Mouse (Mus musculus): ENCODE measurements around the gene Pde6h. TPM values are rescaled to one million over a fixed set of nuclear protein-coding genes. Genes with fewer than 3 reads are reported as not detected.

Pde6h gene
- total RNA-seq, 4 experiments from 2014 or later = not detected

DNA sequence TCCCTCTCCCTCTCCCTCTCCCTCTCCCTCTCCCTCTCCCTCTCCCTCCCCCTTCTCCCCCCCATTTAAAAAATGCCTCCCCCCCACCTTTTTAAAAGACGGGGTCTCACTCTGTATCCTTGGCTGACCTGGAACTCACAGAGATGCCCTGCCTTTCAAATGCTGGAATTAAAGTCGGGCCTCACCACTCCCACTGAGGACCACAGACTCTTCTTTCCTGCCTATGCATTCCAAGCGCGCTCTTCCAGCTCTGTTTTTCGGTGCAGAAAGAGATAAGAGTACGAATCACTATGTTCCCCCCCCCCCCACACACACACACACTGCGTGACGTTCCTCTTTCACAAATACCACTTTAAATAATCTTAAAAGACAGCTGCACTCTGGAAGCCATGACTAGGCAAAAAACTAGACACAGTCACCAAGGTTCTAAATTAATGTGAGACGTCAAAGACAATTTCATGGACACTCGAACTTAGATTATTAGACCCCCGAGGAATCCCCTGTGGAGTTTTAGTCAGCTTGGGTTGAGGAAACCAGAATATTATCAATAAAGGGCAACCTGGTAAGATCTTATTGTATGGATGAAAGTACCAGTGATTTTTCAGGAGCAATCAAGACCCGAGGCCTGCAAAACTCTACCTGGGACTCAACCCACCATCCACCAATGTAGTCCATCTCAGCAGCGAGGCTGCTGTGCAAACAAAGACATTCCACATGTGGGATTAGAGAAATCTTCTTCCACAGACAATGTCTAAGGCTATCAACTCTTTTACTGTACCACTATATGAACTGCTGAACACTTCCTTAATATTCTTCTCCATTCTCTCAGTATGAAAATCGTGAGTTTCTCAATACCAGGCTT lies 15.9 kb downstream of the Pde6h start:
- no peak for DNase-seq (ENCODE audit: low spot score in 2 of 2)

DNA sequence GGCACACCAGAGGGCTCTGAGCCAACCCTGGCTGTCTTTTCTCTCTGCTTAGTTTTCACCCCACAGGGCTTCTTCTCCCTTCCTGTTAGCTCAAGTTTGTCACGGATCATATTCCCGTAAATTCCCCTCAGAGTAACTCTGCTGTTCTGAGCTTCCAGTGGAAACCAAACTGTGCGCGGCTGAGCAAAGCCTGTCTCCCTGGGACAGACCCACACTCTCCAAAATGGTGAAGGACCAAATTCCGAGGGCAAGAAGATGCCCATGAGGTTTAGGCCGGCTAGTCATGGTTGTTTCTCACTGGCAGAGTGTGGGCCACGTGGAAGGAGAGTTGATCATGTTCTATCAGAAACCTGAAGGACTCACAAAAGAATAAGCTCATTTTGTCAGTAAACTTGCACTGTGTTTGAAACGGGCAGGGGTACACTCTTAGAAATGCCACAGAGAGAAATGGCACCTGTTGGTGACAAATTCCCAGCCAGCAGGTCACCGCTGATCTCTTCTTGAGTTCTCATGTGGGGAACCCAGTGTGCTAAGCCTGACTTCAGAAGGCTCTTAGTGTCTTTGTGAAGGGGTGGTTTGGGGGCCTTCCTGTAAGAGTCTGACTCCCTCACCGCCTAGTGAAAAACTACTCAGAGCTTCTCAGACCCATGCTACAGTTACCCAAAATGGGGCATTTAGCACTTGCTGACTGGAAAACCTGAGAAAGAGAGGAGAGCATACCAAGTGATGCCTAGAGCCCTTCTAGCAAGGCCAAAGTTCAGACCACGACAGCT lies 16.7 kb downstream of the Pde6h start:
- DNase-seq (ENCODE audit: low spot score in 2 of 2) = no peak

DNA sequence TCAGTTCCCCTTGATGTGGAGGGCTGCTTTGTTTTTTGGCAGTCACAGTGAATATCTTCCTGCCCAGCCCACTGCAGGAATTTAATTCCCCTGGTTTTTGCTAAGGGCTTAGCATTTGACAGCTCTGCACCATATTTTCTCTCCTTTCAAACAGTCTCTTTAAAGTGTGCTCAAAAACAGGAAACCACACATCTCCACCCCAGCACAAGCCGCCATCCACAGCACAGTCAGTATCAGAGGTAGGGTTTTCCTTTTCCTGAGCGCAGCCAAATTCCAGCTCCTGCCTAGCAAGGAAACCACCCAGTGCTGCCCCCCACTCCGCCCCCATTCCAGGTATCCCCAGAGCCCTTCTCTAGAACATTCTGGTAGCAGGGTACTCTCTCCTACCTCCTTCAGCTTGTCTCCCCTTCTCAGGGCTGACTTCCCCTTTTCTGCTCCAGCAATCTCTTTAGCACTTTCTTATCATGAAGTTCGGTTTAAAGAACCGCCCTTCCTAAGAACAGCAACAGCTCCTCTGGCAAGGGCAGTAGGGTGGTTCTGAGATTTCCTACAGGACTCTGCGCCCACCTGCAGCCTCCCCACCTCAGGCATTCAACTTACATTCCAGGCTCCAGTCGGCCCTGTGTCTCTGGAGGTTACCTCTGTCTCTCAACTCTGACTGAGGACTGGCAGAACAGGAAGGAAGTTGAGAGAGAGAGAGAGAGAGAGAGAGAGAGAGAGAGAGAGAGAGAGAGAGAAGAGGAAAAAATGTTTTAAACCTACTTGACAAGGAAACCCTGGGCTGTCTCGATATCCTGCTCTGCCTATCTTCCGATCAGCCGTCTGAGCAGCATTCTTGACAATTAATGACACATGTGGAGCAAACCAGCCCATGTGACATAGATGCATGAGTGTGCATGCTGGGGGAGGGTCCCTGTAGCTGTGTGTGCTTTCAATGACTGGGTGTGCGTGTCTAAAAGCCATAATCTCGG lies 17.7 kb downstream of the Pde6h start, which contains the start of gene Arhgdib:
Gene Arhgdib (minus strand): TSS at position 849 of the 971 bp plus-strand sequence.
- DNase-seq (ENCODE audit: low spot score in 2 of 2) = no peak

DNA sequence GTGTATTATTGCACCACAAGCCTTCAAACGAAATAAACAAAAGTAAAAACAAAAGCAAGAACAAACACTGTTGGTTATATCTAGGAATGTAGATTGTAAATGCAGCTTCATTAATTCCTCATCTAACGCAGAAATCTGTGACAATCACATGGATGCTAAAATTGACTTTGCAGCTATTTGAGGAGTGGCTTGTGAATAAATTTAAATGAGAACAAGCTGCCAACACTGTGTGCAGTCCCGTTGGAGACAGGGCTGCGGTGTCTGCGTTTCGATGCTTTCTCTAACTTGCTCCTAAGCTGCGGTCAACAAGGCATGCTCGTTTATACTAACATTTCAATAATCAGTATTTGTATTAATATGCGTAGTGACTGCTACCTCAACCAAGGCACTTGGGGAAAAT lies 18.6 kb downstream of the Pde6h start:
- DNase-seq (ENCODE audit: low spot score in 2 of 2) = no peak

- no peak for DNase-seq (ENCODE audit: low spot score in 2 of 2)
Measured at GRCm38 (mm10) chr6:136943392-136943791, 19.8 kb downstream of the Pde6h start.

DNA sequence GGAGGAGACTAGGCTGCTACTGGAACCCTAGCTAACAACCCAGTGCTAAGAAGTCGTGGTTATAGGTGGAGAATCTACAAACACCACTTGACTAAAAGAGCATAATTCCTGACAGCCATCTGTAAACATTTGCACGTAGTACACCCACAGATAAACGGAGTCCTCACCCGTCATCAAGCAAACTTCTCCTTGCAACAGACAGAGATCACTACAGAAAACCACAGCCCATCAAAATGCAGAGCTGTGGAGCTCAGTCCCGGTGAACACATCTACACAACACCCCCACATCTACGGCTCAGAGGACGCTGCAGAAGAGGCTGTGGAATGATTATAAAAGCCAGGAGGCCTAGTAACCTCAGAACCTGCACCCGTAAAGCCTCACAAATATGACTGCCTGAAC lies 20.9 kb downstream of the Pde6h start:
- no peak for DNase-seq (ENCODE audit: low spot score in 2 of 2)

DNA sequence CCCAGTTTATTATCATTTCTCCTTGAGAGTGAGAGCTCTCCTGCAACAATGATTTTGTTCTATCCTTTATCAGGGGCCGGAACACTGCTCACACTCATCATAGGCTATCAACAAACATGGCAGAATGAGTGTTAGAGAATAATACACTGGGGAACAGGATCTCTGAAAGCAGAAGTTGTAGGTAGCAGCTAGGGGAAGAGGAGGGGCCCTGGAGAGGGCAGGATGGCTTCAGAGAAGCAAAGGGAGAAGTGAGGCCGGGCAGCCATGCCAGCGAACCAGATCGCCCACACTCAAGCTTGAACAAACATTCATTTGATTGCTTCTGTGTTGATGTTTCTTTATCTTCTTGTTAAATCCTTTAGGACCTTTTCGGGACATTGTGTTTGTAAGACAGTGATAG lies 22.6 kb downstream of the Pde6h start:
- no peak for DNase-seq (ENCODE audit: low spot score in 2 of 2)

GRCm38 (mm10) chr6:136946943-136947342 lies 23.3 kb downstream of the Pde6h start:
- DNase-seq (ENCODE audit: low spot score in 2 of 2) = no peak

DNA sequence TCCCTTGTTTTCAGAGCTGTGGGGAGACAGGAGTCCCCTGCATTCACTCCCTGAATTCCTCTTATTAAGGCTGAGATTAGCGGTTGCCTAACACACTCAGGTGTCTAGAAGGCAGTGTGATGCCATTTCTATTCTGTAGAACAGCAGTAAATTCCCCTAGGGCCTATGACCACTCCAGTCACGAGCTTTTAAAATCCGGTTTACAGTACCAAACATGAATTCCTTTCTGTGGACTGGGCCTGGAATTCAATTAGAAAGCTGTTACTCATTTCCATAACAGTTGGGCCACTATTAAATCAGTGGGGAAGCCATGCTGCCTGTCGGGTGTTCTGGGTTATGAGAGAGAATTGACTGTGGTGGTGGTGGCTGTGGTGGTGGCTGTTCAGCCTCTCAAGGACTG lies 24.1 kb downstream of the Pde6h start:
- DNase-seq (ENCODE audit: low spot score in 2 of 2) = no peak

GRCm38 (mm10) chr6:136950171-136950570 lies 26.5 kb downstream of the Pde6h start:
- no peak for DNase-seq (ENCODE audit: low spot score in 2 of 2)

DNA sequence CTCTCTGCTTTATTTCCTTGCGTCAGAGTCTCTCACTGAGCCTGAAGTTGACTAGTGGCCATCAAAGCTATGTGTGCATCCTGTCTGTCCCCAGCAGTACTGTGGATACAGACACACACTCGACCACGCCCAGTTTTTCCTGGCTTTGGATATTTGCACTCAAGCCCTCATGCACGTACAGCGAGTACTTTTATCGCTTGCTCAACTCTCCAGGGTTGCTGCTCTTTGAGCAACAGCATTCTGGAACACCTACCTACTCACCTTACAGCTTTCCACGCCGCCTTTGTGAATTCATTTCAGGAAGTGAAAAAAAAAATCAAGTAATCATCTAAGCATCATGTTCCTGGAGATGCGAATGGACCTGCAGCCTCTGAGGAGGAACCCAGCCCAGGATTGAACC lies 29.3 kb downstream of the Pde6h start:
- no peak for DNase-seq (ENCODE audit: low spot score in 2 of 2)

DNA sequence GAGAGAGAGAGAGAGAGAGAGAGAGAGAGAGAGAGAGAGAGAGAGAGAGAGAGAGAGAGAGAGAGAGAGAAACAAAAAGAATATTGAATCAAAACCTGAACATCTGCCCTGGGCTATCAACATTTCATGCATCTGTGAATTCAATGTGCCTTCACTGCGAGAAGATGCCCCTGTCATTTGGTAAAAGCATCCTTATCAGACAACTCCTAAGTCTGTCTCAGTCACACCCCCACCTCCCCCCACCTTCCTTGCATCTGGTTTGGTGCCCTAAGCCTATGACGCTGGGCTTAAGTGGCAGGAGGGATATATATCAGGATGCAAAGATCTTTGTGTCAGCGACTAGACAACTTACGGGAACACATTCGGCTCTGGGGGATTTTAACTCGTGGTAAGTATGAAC lies 30.6 kb downstream of the Pde6h start:
- DNase-seq (ENCODE audit: low spot score in 2 of 2) = no peak

DNA sequence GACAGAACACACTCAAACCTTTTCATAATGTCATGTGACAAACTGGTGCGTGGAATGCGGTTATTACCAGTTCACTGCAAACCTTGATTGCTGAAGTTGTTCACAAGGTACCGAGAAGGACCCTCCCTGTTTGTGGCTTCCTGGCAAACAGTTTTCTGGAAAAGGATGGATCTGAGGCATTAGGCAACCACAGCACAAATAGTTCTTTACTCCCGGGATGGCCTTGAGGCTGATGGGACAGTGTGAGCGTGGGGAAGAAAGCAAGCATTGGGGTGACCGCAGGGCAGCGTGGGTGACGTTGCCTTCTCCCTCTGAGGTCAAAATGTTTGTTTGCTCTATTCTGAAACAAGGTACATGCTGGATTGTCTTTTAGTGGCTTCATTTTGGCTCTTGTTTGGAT lies 31.1 kb downstream of the Pde6h start:
- no peak for DNase-seq (ENCODE audit: low spot score in 2 of 2)

- DNase-seq (ENCODE audit: low spot score in 2 of 2) = no peak
Measured at GRCm38 (mm10) chr6:136955240-136955639, 31.6 kb downstream of the Pde6h start.

GRCm38 (mm10) chr6:136957062-136957461 lies 33.4 kb downstream of the Pde6h start:
- no peak for DNase-seq (ENCODE audit: low spot score in 2 of 2)

- DNase-seq (ENCODE audit: low spot score in 2 of 2) = no peak
Measured at GRCm38 (mm10) chr6:136959131-136959530, 35.5 kb downstream of the Pde6h start.

DNA sequence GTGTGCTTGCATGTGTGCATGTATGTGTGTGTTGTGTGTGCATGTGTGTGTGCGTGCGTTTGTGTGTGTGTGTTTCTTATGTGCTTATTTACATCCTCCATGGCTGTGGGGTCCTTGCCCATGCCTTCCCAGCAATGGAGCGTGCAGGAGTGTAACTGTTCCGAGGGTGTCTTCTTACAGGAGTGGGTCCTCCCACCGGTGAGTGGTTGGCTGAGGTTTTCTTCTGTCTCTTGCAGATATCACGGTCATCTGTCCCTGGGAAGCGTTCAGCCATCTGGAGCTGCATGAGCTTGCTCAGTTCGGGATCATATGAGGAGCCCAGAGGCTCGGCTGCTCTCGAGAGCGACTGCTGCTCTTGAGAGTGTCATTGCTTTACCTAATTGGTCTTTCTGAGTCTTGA lies 39.3 kb downstream of the Pde6h start:
- no peak for DNase-seq (ENCODE audit: low spot score in 2 of 2)

DNA sequence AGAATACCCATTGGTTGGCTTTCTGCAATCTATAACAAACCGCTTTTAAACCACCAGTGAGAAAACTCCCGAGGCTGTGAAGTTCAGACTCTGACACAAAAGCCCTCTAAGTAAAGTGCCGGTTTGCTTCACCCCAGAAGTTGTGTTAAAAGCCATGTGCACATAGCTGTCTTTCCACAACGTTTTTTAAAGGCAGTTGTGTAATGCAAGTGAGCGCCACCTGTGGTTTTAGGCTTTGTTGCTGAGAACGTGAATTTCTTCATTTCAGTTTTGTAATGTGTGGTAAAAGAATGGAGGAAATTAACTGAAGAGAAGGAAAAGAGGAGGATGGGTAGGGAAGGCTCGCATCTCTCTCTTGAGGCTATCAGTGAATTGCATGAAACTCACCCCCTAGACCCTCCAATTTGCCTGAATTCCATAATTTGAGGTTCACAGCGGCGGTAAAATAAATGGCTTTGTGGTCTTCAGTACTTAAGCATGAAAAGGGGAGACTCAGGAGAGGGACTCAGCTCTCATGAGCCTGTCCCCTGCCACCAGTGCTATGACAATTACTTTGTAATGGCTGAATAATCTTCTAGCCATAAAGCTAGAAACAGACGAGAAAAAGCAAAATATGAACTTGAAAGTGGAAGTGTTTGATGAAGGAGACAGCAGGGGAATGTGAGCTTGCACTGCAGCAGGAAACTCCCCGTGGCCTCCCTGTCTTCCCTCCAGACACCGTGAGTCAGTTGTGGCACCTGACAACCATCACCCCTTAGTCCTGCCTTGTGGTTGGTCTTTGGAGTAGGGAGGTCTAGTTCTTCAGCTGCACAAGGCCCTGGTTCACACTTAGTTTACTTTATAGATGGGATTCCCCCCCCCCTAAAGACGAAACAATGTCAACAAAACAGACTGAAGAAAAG lies 41.2 kb downstream of the Pde6h start:
- DNase-seq (ENCODE audit: low spot score in 2 of 2) = no peak

GRCm38 (mm10) chr6:136965912-136966311 lies 42.3 kb downstream of the Pde6h start:
- no peak for DNase-seq (ENCODE audit: low spot score in 2 of 2)

- DNase-seq (ENCODE audit: low spot score in 2 of 2) = no peak
Measured at GRCm38 (mm10) chr6:136967466-136967865, 43.8 kb downstream of the Pde6h start.

Measured in gastrocnemius, adult 8-10 months (tissue).